Mouse (Mus musculus) MEL (cell line): ENCODE measurements around the gene Pgap3.

Experiments
- CHD2 ChIP-seq: IDR thresholded peaks from 2 replicates; pipeline ENCODE4 v1.6.1; 2011; ENCODE audit warnings: low read length, improper control_type of control experiment
- CTCF ChIP-seq, 3 experiments: IDR thresholded peaks in 2 of 3; conservative IDR thresholded peaks in 1 of 3; 2 replicates each; pipeline ENCODE4 v1.5.1; 2011 to 2012; ENCODE audit warnings: low read length in 3 of 3, low read depth in 2 of 3, mild to moderate bottlenecking in 2 of 3, improper control_type of control experiment in 1 of 3, inconsistent platforms in 1 of 3, mixed read lengths in 1 of 3, moderate library complexity in 1 of 3; ENCODE audit not compliant: control insufficient read depth in 1 of 3, insufficient read depth in 1 of 3, poor library complexity in 1 of 3, severe bottlenecking in 1 of 3
- GABPA ChIP-seq: IDR thresholded peaks from 2 replicates; pipeline ENCODE4 v1.6.1; 2012; ENCODE audit warnings: low read depth, mild to moderate bottlenecking, inconsistent platforms, low read length, improper control_type of control experiment, moderate library complexity
- GATA1 ChIP-seq: IDR thresholded peaks from 2 replicates; pipeline ENCODE4 v1.6.1; 2011; ENCODE audit warnings: low read depth, low read length, improper control_type of control experiment
- MAFK ChIP-seq: IDR thresholded peaks from 2 replicates; pipeline ENCODE4 v1.6.1; 2011; ENCODE audit warnings: low read depth, mild to moderate bottlenecking, low read length, improper control_type of control experiment, borderline replicate concordance
- MAZ ChIP-seq: IDR thresholded peaks from 2 replicates; pipeline ENCODE4 v1.6.1; 2012; ENCODE audit warnings: low read depth, mild to moderate bottlenecking, inconsistent platforms, low read length, improper control_type of control experiment
- MEF2A ChIP-seq: IDR thresholded peaks from 2 replicates; pipeline ENCODE4 v1.6.1; 2014; ENCODE audit warnings: low read depth, mild to moderate bottlenecking, inconsistent platforms, low read length, improper control_type of control experiment; ENCODE audit not compliant: poor library complexity, insufficient replicate concordance, severe bottlenecking; ENCODE audit errors: extremely low read depth
- POLR2A ChIP-seq, 2 experiments: IDR thresholded peaks; 2 replicates each; pipeline ENCODE4 v1.6.1; 2011 to 2012; ENCODE audit warnings: low read length in 2 of 2, mild to moderate bottlenecking in 2 of 2, control low read depth in 1 of 2, improper control_type of control experiment in 1 of 2, low read depth in 1 of 2, moderate library complexity in 1 of 2; ENCODE audit not compliant: control insufficient read depth in 1 of 2, insufficient read depth in 1 of 2, poor library complexity in 1 of 2
- POLR2AphosphoS5 ChIP-seq: IDR thresholded peaks from 2 replicates; pipeline ENCODE4 v1.6.1; 2012; ENCODE audit warnings: low read depth, borderline replicate concordance, mild to moderate bottlenecking, inconsistent platforms, low read length, moderate library complexity, mixed read lengths
- RAD21 ChIP-seq: IDR thresholded peaks from 2 replicates; pipeline ENCODE4 v1.6.1; 2011; ENCODE audit warnings: mild to moderate bottlenecking, low read depth, low read length, improper control_type of control experiment
- TBP ChIP-seq: IDR thresholded peaks from 2 replicates; pipeline ENCODE4 v1.8.0; 2011; ENCODE audit warnings: low read depth, low read length, improper control_type of control experiment
- UBTF ChIP-seq: IDR thresholded peaks from 2 replicates; pipeline ENCODE4 v1.6.1; 2012; ENCODE audit warnings: low read depth, mild to moderate bottlenecking, inconsistent platforms, low read length, improper control_type of control experiment, moderate library complexity, borderline replicate concordance; ENCODE audit not compliant: insufficient read depth

- TF ChIP-seq POLR2A (IDR thresholded peaks at IDR 0.05; ENCODE audit: control insufficient read depth in 1 of 2, insufficient read depth in 1 of 2, low read depth in 1 of 2, low read length in 2 of 2, poor library complexity in 1 of 2) (no peak), GATA1 (no peak), MAFK (no peak), RAD21 (no peak), POLR2AphosphoS5 (no peak), CTCF (IDR thresholded peaks at IDR 0.05 in 2 of 3, conservative IDR thresholded peaks at IDR 0.05 in 1 of 3; ENCODE audit: control insufficient read depth in 1 of 3, insufficient read depth in 1 of 3, low read depth in 2 of 3, low read length in 3 of 3, poor library complexity in 1 of 3, severe bottlenecking in 1 of 3) (no peak), GABPA (no peak), MEF2A (no peak), MAZ (no peak), CHD2 (no peak), TBP (no peak), UBTF (no peak)
These were observed 47.9 kb downstream of the Pgap3 start for GRCm38 (mm10) chr11:98352272-98352990.
